Mouse (Mus musculus): ENCODE measurements at regions not wholly inside any gene's neighbourhood (a gene's known extent, or its start where the extent isn't known, plus 50 kb on each side); places are given as distances from the start of the nearest gene placed in this dataset.

GRCm38 (mm10) chr7:75374506-75374905 lies 65.4 kb upstream of the Sv2b start:
- no peak overlapping the region for H3K4me3 ChIP-seq (ENCODE audit: insufficient read depth in 1 of 2, low read depth in 2 of 2, low read length in 2 of 2)
- no peak overlapping the region for H3K9ac ChIP-seq (replicated peaks)
- no peak overlapping the region for H3K27ac ChIP-seq
- H3K4me1 ChIP-seq (replicated peaks; ENCODE audit: control insufficient read depth in 2 of 2, insufficient read depth in 2 of 2, low read length in 1 of 2) = 0 out of 4 replicates have a peak, but pooled peaks cover 0 to 2% of the 10 kb centered on the region in 2 experiments
- no peaks in the 10 kb centered on the region for H3K27me3 ChIP-seq (ENCODE audit: control insufficient read depth, insufficient read depth, low read length)
- no peak overlapping the region for H3K4me2 ChIP-seq (ENCODE audit: low read depth)
- H3K9me3 ChIP-seq (ENCODE audit: control insufficient read depth, low read length) = no peaks in the 10 kb centered on the region
- DNase-seq (ENCODE audit: low read depth in 3 of 3, low spot score in 3 of 3) (no peak), ATAC-seq (ENCODE audit: insufficient read depth) (no peak)
- H3K36me3 ChIP-seq (replicated peaks; ENCODE audit: control insufficient read depth, insufficient read depth, low read depth) = no peaks in the 10 kb centered on the region
- TF ChIP-seq EP300 (IDR thresholded peaks at IDR 0.05; ENCODE audit: low read depth) = no peak
- TF ChIP-seq CTCF (IDR thresholded peaks at IDR 0.05; ENCODE audit: low read depth) = no peak
- 37% methylated on average over 6 of the region's 6 CpGs for WGBS (ENCODE audit: insufficient replicate concordance)

GRCm38 (mm10) chr7:75379595-75379994 lies 70.5 kb upstream of the Sv2b start:
- Histone ChIP-seq H3K27me3 (ENCODE audit: control insufficient read depth, insufficient read depth, low read length) (no peaks in the 10 kb centered on the region), H3K4me2 (ENCODE audit: low read depth) (no peak overlapping the region), H3K9ac (replicated peaks) (no peak overlapping the region), H3K27ac (no peak overlapping the region), H3K36me3 (replicated peaks; ENCODE audit: control insufficient read depth, insufficient read depth, low read depth) (no peaks in the 10 kb centered on the region), H3K4me1 (replicated peaks; ENCODE audit: control insufficient read depth in 2 of 2, insufficient read depth in 2 of 2, low read length in 1 of 2) (no peaks in the 10 kb centered on the region), H3K9me3 (ENCODE audit: control insufficient read depth, low read length) (no peaks in the 10 kb centered on the region), H3K4me3 (ENCODE audit: insufficient read depth in 1 of 2, low read depth in 2 of 2, low read length in 2 of 2) (no peak overlapping the region)
- TF ChIP-seq EP300 (IDR thresholded peaks at IDR 0.05; ENCODE audit: low read depth) (no peak), CTCF (IDR thresholded peaks at IDR 0.05; ENCODE audit: low read depth) (no peak)
- ATAC-seq (ENCODE audit: insufficient read depth) = no peak
- no peak for DNase-seq (ENCODE audit: low read depth in 3 of 3, low spot score in 3 of 3)
- WGBS (ENCODE audit: insufficient replicate concordance) = 44% methylated on average over 3 of the region's 3 CpGs

- H3K36me3 ChIP-seq (replicated peaks; ENCODE audit: control insufficient read depth, insufficient read depth, low read depth) = no peaks in the 10 kb centered on the region
- no peak overlapping the region for H3K9ac ChIP-seq (replicated peaks)
- 56% methylated on average over 8 of the region's 8 CpGs for WGBS (ENCODE audit: insufficient replicate concordance)
- ATAC-seq (ENCODE audit: insufficient read depth) (no peak), DNase-seq (ENCODE audit: low read depth in 3 of 3, low spot score in 3 of 3) (no peak)
- TF ChIP-seq CTCF (IDR thresholded peaks at IDR 0.05; ENCODE audit: low read depth) (no peak), EP300 (IDR thresholded peaks at IDR 0.05; ENCODE audit: low read depth) (no peak)
- no peak overlapping the region for H3K4me2 ChIP-seq (ENCODE audit: low read depth)
- H3K4me3 ChIP-seq (ENCODE audit: insufficient read depth in 1 of 2, low read depth in 2 of 2, low read length in 2 of 2) = no peak overlapping the region
- no peaks in the 10 kb centered on the region for H3K4me1 ChIP-seq (replicated peaks; ENCODE audit: control insufficient read depth in 2 of 2, insufficient read depth in 2 of 2, low read length in 1 of 2)
- H3K9me3 ChIP-seq (ENCODE audit: control insufficient read depth, low read length) = no peaks in the 10 kb centered on the region
- H3K27me3 ChIP-seq (ENCODE audit: control insufficient read depth, insufficient read depth, low read length) = no peaks in the 10 kb centered on the region
- no peak overlapping the region for H3K27ac ChIP-seq
Measured at GRCm38 (mm10) chr7:75384506-75384911, 70.8 kb upstream of the Akap13 start.

GRCm38 (mm10) chr7:75387033-75387432 lies 68.3 kb upstream of the Akap13 start:
- DNase-seq (ENCODE audit: low read depth in 3 of 3, low spot score in 3 of 3) (no peak), ATAC-seq (ENCODE audit: insufficient read depth) (no peak)
- Histone ChIP-seq H3K4me1 (replicated peaks; ENCODE audit: control insufficient read depth in 2 of 2, insufficient read depth in 2 of 2, low read length in 1 of 2) (peaks cover 0 to 5% of the 10 kb centered on the region in 2 experiments; a peak in 2 of 4 replicates), H3K4me2 (ENCODE audit: low read depth) (no peak overlapping the region), H3K27ac (no peak overlapping the region), H3K36me3 (replicated peaks; ENCODE audit: control insufficient read depth, insufficient read depth, low read depth) (no peaks in the 10 kb centered on the region), H3K27me3 (ENCODE audit: control insufficient read depth, insufficient read depth, low read length) (no peaks in the 10 kb centered on the region), H3K9me3 (ENCODE audit: control insufficient read depth, low read length) (no peaks in the 10 kb centered on the region), H3K4me3 (ENCODE audit: insufficient read depth in 1 of 2, low read depth in 2 of 2, low read length in 2 of 2) (no peak overlapping the region), H3K9ac (replicated peaks) (no peak overlapping the region)
- no peak for TF ChIP-seq CTCF (IDR thresholded peaks at IDR 0.05; ENCODE audit: low read depth)
- TF ChIP-seq EP300 (IDR thresholded peaks at IDR 0.05; ENCODE audit: low read depth) = no peak
- WGBS (ENCODE audit: insufficient replicate concordance) = 50% methylated on average over 1 of the region's 1 CpGs

GRCm38 (mm10) chr7:75387821-75388431 lies 67.4 kb upstream of the Akap13 start:
- Histone ChIP-seq H3K27ac (no peak overlapping the region), H3K9me3 (ENCODE audit: control insufficient read depth, low read length) (no peaks in the 10 kb centered on the region), H3K4me3 (ENCODE audit: insufficient read depth in 1 of 2, low read depth in 2 of 2, low read length in 2 of 2) (no peak overlapping the region), H3K27me3 (ENCODE audit: control insufficient read depth, insufficient read depth, low read length) (no peaks in the 10 kb centered on the region), H3K36me3 (replicated peaks; ENCODE audit: control insufficient read depth, insufficient read depth, low read depth) (no peaks in the 10 kb centered on the region), H3K9ac (replicated peaks) (no peak overlapping the region), H3K4me2 (ENCODE audit: low read depth) (no peak overlapping the region), H3K4me1 (replicated peaks; ENCODE audit: control insufficient read depth in 2 of 2, insufficient read depth in 2 of 2, low read length in 1 of 2) (peaks cover 0 to 5% of the 10 kb centered on the region in 2 experiments; a peak in 2 of 4 replicates)
- ATAC-seq (ENCODE audit: insufficient read depth) = no peak
- TF ChIP-seq CTCF (IDR thresholded peaks at IDR 0.05; ENCODE audit: low read depth) (no peak), EP300 (IDR thresholded peaks at IDR 0.05; ENCODE audit: low read depth) (no peak)
- 63% methylated on average over 6 of the region's 6 CpGs for WGBS (ENCODE audit: insufficient replicate concordance)
- DNase-seq (ENCODE audit: low read depth in 3 of 3, low spot score in 3 of 3) = no peak
